Mouse (Mus musculus): ENCODE results near the gene Mecr.
A peak's percentile ranks its signal among the peaks of the same experiment; 100 is the strongest.

The Mecr gene

DNA sequence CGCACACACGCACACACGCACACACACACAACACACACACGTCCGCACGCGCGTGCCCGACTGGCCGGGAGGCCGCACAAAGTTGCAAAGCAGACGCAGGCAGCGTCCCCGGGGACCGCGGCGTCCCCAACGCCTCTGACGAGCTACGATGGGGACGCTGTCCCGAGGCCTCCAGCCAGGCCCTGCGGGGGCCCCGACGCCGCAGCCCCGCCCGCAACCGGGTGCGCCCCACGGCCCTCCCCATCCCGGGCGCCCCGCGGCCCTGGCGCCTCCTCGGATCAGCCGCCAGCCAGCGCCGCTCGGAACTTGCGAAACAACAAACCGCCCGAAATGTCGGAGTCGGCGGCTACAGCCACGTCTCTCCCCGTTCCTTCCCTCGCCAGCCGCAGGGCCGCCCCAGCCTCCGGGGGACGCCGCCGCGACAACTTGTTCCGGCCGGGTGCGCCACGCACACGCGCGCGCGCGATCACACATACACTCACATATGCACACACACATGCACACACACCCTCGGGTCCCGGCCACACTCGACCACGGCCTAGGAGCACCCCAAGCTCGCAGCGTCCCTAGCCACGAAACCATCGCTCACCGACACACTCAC lies 6.3 kb upstream of the Mecr start:
- no peak for DNase-seq (ENCODE audit: low read depth)

DNA sequence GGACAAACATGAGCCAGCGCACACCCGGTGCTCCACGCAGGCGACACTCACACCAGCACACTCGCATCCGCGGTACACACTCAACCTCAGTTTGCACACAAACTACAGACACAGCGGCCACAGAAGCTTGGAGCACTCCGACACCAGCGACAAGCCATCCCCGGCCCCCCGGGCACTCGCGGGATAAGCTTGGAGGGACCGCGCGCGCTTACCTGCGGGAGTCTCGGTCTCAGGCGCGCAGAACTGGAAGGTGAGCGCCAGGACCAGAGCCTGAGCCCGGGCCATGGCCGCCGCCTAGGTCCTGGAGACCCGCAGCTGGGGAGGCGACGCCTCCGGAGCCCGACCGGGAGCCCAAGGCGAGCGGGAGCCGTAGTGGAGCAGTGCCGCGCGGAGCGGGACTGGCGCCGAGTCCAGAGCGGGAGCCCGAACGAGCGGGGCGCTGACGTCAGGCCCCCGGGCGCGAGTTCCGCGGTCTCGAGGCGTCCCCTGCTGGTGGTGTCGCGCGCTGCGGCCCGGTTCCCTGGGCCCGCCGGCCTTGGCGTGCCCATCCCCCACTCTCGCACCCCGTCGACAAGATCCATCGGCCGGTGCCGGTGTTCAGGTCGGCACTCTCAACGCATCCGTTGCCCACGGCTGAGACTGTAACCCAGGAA lies 5.3 kb upstream of the Mecr start, which contains the start of gene Ptpru:
Gene Ptpru (minus strand): TSS at position 417 of the 653 bp plus-strand sequence.
- no peak for DNase-seq (ENCODE audit: low read depth)

DNA sequence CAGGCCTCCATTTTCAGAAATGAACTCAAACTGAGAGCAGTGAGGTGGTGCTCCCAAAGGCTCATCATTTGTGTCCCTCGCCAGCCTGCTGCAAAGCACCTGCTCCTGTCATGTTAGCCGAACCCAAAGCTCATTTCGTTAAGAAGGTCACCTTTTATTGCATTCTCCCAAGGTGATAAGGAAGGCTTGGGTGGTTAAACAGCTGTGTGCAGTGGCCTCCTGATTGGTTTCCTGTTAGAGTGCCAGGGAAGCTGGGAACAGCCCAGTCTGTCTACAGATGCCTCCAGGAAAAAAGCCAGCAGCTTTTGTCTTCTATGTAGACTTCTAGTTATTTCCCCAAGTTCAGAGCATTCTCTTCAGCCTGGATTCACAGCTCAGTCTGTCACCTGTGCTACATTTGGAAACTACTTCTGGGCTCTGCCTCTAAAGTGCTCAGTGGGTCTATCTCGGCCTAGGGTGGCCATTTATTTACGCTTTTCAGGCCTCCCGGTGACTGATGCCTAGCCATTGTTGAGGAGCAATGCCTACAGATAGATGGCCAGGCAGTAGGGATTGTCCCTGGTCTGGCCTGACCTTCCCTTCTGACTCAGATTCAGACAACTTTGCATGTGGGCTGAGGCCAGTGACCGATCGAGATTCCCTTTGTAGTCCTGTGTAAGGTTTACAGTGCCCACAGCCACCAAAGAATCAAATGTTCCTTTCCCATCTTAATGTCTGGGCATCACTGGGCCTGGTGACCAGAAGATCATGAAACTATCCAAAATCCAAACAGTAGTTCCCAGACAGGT lies 2.9 kb downstream of the Mecr start:
- DNase-seq (ENCODE audit: low read depth): no peak

DNA sequence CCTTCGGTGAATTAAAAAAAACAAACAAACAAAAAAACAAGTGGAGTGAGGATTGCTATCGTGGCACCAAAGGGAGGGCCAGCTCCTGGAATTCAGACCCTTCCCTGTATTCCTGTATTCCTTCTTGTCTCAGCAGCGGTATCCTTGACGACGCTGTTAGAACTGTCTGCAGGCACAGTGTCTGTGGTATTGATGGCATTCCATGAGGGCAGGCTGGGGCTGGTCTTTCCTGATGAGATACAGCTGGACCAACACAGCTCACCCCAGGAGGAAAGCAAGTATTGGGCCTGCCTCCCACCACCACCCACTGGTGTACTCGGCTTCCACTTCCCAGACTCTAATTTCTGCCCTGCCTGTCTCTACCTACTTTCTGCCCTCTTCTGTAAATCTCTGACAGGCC lies 4.8 kb downstream of the Mecr start:
- no peak for DNase-seq (ENCODE audit: low read depth)

DNA sequence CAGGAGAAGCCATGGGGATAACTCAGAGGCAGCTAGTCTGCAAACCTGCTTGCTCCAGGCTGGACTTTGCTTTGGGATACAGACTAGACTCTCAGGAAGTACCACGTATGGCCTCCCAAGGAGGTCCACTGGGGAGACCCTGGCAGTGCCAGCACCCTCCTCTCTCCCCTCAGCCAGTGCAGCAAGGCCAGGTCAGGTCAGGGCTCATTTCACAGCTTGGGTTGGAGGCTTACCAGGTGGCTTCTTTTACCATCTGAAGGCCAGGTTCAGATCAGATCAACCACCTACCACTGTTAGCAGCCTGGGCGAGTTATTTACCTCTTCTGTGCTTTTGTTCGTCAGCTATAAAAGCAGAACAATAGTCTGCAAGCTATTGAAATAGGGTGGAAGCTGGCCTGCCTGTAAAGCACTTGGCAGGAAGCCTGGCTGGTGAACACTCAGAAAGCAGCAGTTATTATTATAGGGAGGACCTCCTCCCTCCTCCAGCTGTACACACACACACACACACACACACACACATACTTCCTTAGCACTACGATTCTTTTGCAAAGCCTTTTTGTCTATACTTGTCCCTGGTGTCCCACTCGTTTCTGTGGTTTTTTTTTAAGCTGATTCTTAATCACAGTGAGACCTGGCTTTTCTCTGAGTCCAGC lies 6.8 kb downstream of the Mecr start:
- DNase-seq (ENCODE audit: low read depth): no peak

DNA sequence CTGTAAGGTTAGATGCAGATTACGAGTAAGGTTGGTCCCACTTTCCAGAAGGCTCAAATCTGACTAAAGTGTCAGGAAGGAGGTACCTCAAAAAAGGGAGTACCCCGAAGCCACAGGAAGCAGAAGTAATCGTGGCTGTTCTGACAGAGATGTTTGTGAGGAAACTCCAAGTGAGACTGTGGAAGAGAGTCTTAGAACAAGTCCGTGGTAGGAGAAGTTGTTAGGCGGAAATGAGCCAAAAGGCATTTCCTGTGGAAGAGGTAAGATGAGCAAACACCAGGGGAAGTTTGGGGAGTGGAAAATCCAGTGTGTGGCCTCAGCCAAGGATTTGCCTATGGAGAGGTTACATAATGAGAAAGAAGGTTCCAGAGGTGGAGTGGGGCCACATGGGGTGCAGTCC lies 11.7 kb downstream of the Mecr start:
- no peak for DNase-seq (ENCODE audit: low read depth)

DNA sequence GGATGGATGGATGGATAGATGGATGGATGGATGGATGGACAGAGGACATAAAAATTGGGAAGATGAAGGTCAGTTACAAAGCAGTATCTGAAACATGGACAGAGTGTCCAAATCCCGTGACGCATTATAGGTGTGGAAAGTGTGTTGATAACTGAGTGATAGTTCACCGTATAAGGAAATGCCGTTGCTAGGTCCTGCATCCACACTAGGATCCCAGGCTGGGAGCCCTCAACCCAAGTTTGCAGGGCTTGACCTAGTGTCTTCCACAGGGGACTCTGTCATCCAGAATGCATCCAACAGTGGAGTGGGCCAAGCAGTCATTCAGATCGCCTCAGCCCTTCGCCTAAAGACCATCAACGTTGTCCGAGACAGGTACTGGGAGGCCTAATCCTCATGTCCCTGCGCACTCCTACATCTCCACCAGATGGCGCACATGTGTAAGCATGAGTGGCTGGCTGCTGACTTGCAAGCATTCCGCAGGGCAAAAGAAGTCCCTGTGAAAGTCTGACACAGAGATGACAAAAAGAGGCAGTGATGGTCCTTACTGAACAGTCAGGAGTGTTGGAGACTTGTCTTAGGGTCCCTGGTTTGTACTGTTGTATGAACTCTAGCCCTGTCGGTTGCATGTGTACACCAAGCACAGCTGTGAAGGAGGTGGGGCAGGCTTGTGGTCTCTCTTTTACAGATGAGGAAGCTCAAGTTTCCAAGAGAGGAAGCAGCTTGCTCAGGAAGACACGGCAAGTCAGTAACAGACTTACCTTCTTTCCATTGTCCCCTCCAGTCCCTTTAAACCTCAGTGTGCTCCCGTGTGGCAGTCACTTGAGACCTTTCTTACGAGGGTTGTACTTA lies 17.4 kb downstream of the Mecr start:
- no peak for DNase-seq (ENCODE audit: low read depth)

DNA sequence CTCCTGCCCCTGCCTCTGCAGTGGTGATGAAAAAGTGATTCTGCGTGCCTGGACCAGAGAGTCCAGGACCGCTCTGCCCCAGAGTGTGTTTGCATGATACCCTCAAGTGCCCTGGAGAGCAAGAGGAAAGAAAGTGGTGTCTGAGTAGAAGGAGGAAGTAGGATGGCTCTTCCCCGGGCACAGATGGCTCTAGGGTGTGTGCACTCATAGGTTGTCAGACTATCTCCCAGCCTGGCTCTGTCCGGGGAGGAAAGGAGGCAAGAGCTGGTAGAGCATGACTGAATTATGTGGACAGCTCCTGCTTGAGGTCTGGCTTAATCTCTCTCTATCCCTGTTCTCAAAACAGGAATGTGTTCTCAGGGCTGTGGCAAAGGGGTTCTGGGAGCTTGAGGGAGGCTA lies 18.1 kb downstream of the Mecr start:
- no peak for DNase-seq (ENCODE audit: low read depth)

DNA sequence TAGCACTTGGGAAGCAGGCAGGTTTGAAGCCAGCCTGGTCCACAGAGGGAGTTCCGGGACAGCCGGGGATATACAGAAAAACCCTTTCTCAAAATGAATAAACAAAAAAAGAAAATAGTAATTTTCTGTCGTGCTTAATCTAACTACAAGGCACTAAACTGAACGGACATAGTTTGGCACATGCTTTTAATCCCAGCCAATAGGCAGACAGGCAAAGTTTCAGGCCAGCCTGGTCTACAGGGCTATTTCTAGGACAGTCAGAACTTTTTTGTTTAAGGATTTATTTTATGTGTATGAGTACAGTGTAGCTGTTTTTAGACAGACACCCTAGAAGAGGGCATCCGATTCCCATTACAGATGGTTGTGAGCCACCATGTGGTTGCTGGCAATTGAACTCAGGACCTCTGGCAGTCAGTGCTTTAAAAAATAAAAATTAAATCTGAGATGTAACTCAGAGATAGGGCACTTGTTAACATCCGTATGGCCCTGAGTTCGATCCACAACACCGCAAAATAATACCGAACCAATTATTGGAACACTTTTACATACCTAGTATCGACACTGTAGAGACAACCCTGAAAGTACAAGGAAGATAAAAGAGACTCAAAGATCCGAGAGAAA lies 29.5 kb downstream of the Mecr start:
- no peak for DNase-seq (ENCODE audit: low read depth)

DNA sequence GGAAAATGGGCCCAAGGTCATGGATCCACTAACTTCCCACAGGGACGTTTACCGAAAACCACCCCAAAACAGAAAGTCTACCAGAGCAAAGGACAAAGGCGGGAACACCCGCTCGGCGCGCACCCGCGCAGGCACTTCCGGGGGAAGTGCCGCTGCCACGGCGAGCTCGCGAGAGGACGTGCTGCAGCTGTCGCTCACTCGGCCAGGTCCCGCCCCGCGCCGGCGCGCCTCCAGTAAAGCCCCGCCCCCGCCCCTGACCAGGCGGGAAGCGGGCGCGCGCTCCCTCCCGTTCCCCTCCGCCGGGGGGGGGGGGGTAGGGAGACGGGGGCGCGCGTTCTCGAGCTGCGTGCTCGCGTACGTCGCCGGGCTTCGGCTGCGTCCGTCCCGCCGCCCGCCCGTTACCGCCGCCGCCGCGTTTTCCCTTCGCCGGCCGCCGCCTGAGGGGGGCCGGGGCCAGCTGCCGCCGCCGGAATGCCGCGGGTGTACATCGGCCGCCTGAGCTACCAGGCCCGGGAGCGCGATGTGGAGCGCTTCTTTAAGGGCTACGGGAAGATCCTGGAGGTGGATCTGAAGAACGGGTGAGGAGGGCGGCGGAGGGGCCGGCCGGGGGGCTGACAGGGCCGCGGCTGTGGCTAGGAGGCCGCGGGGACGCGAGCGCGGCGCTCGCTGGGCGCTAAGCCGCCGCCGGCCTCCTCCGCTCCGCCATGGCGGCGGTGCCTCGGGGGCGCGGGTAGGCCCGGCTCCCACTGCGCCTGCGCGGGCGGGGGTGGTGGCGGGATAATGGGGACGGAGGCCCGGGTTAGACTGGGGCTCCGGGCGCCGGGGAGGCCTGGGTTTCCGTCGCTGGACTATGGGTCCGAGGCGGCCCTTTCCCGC lies 30.3 kb downstream of the Mecr start, which contains the start of gene Srsf4:
Gene Srsf4 (plus strand): TSS at position 325 of the 876 bp plus-strand sequence.
- peak; percentile 71 for DNase-seq (ENCODE audit: low read depth)

DNA sequence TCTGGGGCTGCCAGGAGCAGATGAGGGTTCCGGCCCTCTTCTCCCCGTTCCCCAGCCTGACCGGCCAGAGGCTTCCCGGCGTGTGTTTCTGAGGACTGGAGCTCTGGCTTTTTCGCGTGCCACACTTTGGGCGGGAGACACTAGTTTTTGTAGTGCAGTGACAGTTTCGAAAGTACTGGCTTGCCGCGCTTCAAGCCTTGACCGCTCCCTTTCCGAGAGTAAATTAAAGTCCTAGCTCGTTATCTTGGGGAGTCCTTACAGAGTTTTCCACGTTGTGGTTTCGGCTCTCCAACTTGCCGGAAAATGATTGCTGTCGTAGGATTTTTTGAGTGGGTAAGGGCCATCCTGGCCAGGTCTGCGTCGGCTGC lies 30.9 kb downstream of the Mecr start:
- no peak for DNase-seq (ENCODE audit: low read depth)

DNA sequence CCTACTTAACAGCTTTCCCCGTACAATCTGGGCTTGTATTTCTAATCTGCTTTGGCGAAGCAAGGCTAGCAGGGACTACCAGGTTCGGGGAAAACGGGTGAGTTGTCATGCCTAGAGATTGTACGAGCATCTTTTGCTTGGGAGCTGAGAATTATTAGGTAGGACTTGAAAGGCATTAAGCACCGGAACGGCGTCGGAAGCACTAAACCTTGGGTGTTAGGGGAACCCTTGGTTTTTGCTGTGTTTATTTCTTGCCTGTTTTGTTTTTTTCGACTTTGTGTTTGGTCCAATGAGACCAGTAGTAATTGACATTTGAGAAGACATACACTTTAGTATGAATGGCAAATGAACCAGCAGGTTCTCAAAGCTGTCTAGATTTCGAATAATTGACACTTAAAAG lies 31.3 kb downstream of the Mecr start:
- DNase-seq (ENCODE audit: low read depth): no peak

DNA sequence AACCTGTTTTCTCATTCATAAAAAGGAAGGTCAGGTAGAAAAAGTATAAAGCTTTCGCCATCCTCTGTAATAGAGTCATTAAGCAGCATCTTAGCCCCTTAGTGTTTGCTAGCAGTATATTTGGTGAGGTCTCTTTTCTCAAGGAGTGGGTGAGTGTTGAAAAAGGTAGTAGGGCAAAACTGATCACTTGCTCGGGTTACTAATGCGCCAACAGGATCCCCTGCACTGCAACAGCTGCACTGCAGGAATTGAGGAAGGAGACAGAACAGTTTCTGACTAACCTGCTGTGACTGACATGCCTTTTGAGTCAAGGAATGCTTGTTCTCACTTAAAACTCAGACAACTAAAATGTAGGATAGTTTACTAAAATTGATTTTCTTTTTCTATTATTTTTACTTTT lies 32.0 kb downstream of the Mecr start:
- DNase-seq (ENCODE audit: low read depth): no peak

DNA sequence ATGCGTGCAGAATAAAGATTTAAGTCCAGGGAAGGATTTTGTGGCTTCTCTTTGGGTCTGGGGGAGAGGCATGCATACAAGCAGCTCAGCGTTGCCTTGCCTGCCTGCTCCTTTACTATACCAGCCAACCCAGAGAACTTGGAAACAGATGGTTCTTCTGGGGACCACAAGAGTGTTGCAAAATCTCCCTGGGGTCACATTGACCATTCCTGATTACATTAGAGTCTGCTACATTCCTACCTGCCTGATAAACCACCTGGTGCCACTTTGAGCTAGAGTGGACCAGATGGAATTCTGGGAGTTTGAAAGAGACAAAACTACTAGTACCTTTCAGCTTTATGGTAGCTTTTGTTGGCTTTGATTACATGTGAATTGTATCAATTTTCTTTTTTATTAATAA lies 33.6 kb downstream of the Mecr start:
- no peak for DNase-seq (ENCODE audit: low read depth)

DNA sequence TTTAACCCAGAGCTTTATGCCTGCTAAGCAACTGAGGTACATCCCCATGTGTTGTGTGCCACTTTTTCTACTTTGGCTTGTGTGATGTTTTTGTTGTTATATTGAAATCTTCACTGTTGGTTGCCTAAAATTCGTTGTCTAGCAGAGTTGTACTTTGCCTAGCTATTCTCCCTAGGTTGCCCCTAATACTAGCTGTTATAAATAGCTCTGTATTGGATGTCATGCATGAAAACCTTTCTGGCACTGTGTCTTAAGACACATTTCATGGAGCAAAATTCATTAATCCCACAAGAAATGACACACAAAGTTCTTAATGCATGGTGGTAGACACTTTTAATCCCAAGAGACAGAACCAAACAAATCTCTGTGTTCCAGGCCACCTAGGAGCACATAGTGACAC lies 36.4 kb downstream of the Mecr start:
- no peak for DNase-seq (ENCODE audit: low read depth)

DNA sequence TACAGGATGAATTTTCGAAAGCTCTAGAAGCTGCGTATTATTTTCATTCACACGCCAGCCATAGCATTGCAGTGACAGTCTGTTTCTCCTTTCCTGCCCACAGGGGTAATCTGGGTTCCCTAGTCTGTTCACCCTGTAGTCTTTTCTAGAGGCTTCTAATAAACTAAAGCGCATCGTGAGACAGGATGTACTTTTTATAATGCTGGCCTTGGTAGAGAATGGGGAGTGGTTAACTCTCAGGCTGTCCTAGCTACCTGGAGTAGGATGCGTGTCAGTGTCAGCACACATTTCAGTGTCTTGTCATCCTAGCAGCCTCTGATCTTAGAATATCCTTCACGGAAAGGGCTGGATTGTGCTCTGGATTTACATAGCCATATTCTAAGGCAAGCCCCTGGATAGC lies 38.0 kb downstream of the Mecr start:
- no peak for DNase-seq (ENCODE audit: low read depth)

DNA sequence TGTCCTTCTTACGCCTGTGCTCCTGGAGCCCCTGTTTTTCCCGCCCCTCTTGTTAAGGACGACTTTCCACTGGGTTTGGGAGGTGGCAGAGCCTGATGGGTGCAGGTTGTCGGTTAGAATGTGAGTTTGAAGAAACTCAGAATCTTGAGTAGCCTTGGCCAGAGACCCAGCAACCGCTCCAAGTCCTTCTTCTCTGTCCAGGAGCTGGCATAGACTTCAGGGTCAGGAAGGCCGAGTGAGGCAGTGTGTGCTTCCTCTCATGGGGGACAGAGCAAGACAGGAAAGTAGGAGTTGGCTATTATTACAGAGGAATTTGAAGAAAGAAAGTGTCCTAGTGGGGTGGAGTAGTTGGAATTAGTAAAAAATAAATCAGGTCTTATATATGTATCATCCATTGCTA lies 40.3 kb downstream of the Mecr start:
- DNase-seq (ENCODE audit: low read depth): no peak

DNA sequence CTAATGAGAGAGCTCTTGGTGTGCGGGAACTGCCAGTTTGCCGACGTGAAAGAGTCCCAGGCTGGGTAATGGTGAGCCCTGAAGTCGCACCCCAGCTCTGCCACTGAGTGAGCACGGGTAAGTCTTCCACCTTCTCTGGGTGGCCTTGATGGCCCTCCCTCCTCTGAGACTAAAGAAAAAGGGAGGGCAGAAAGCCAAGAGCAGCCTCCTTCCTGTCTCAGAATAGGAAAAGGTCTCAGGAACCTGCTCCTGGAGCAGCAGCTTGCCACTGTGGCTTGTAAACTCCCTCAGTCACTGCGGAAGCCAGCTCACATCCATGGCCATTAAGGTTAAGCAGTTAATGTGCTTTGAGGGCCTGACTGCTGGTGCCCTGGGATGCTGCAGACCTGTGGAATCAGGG lies 42.1 kb downstream of the Mecr start:
- no peak for DNase-seq (ENCODE audit: low read depth)

DNA sequence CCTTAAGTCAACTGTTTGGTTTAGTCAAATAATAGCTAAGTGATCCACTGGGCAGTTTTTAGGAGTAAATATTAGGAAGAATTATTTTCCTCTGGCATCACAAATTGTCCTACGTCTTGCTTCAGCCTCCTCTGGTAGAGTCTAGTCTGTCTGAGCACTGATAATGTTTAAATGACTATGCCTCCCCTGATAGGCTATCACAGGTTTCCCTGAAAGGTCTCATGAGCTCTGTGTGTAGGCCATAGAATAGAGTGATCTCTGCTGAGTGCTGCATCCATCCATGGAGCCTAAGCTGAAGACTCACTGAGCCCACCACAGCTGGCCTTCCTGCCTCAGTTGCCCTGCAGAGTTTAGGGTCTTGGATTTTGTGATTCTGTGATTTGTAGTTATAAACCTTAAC lies 45.3 kb downstream of the Mecr start:
- DNase-seq (ENCODE audit: low read depth): no peak

DNA sequence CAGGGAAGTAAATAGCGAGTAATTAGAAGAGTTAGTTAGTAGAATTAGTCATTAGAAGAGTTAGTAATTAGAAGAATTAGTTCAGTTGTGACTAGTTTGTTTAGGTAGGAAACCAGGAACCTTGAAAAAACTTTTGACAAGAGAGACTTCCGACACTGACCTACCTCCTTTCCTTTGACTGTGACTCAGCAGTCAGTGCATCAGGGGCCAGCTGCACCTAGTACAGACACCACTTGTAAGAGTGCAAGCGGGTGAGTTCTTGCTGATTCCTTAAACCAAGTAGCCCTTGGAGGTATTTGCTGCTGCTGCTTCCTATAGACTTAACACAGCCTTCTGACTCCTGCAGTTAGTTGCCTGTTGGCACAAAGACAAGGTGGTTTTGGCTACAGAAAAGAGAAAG lies 47.4 kb downstream of the Mecr start:
- DNase-seq (ENCODE audit: low read depth): no peak

DNA sequence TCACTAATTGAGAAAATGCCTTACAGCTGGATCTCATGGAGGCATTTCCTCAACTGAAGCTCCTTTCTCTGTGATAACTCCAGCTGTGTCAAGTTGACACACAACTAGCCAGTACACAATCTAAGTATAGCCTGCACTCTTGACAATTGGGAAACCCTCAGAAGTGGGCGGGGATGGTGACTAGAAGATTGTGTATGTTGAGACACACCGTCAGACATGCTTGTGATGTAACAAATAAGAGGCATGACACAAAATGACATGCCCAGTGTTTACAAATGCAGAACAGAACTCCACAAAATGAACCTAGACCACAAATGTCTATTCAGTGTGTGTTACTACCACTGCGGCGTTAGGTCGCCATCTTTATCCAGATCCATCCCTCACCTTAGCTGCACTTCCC lies 53.8 kb downstream of the Mecr start:
- DNase-seq (ENCODE audit: low read depth): no peak
